In the genomic region with DNA sequence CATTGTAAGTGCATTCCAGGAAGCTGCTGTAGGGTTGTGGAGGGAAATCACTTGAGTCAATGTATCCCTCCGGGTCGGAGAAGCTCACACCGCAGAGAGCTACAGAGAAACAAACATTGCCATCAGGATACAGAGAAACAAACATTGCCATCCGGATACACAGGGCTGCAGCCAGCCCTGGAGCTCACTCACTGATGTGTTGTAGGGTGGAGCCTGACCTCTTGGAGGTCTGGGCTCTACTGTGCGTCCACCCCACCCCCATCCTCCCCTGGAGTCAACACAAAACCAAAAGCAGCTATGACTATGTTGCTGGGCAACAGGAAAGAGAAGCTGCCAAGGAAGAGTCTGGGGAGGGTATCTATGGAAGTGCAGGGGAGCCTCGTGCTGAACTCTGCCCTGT, we compare ENCODE assay signal across 30 mouse cellular contexts. TPM values are rescaled to one million over a fixed set of nuclear protein-coding genes. Genes with fewer than 3 reads are reported as not detected.
DNase-seq lines count a peak whose midpoint lies in the region; ATAC-seq and TF ChIP-seq lines count a peak whose summit lies in the region.
"Had no signal": no experiment of that assay in that cellular context is flagged by ENCODE, and none has a peak within 500 bp of the region (broad histone marks: within the 10 kb centered on the region; RNA-seq: fewer than 3 reads in every experiment).

No protein-coding gene starts in this region.

- ATAC-seq in forebrain, embryonic 11.5 days (replicated peaks; ENCODE audit: low FRiP score) = no peak
- no peak for ATAC-seq in erythroid progenitor cell, adult 5-6 weeks (replicated peaks; ENCODE audit: low FRiP score, poor library complexity, severe bottlenecking)
- no peak for ATAC-seq in kidney, embryonic 14.5 days (ENCODE audit: low FRiP score, low TSS enrichment)
- ATAC-seq: forebrain, embryonic 14.5 days had no signal

- no peak overlapping the region for H3K4me3 ChIP-seq in forebrain, embryonic 10.5 days
- H3K4me3 ChIP-seq in forebrain, embryonic 11.5 days (ENCODE audit: low read depth, low read length) = no peak overlapping the region
- H3K4me3 ChIP-seq in lung, adult 2 months (replicated peaks; ENCODE audit: extremely low read depth, low read depth, low read length) = no peak overlapping the region
- H3K4me3 ChIP-seq in kidney, embryonic 14.5 days (ENCODE audit: low read length) = no peak overlapping the region
- H3K4me3 ChIP-seq: embryonic facial prominence, embryonic 12.5 days; kidney, embryonic 15.5 days; liver, embryonic 13.5 days; midbrain, embryonic 12.5 days had no signal

- no peak overlapping the region for H3K4me2 ChIP-seq in forebrain, embryonic 11.5 days (ENCODE audit: low read depth, low read length, severe bottlenecking)
- no peak overlapping the region for H3K4me2 ChIP-seq in kidney, embryonic 14.5 days (replicated peaks; ENCODE audit: low read depth, low read length)
- H3K4me2 ChIP-seq: embryonic facial prominence, embryonic 12.5 days; heart, embryonic 11.5 days; kidney, embryonic 15.5 days; liver, embryonic 13.5 days; midbrain, embryonic 12.5 days had no signal

- no peak for TF ChIP-seq POLR2A in lung, adult 2 months (IDR thresholded peaks at IDR 0.05; ENCODE audit: borderline replicate concordance, extremely low read depth, low read depth, low read length)

- no peak overlapping the region for H3K9ac ChIP-seq in forebrain, embryonic 11.5 days (ENCODE audit: low read length)
- no peak overlapping the region for H3K9ac ChIP-seq in kidney, embryonic 14.5 days (ENCODE audit: low read depth, low read length)
- H3K9ac ChIP-seq: embryonic facial prominence, embryonic 12.5 days; kidney, embryonic 15.5 days; liver, embryonic 13.5 days; midbrain, embryonic 12.5 days had no signal

- peaks cover 36% of the 10 kb centered on the region for H3K4me1 ChIP-seq in forebrain, embryonic 10.5 days
- H3K4me1 ChIP-seq in forebrain, embryonic 11.5 days (replicated peaks; ENCODE audit: control insufficient read depth, insufficient read depth, low read length) = no peaks in the 10 kb centered on the region
- H3K4me1 ChIP-seq in lung, adult 2 months (ENCODE audit: control insufficient read depth, insufficient read depth, low read length) = peaks cover 9% of the 10 kb centered on the region
- no peaks in the 10 kb centered on the region for H3K4me1 ChIP-seq in kidney, embryonic 14.5 days (ENCODE audit: control insufficient read depth, insufficient read depth, low read length)
- H3K4me1 ChIP-seq: embryonic facial prominence, embryonic 12.5 days had no signal

- no peak for DNase-seq in forebrain, embryonic 10.5 days (ENCODE audit: extremely low spot score, low spot score)
- DNase-seq in forebrain, embryonic 11.5 days (ENCODE audit: low spot score) = no peak
- peak; percentile 29 for DNase-seq in left cerebral cortex, postnatal 4 days
- no peak for DNase-seq in left cerebral cortex, adult 8-10 months (ENCODE audit: low spot score in 2 of 2)
- peak; percentile 17 for DNase-seq in lung, adult 2 months
- peak; percentile 54 for DNase-seq in lung, postnatal 14 days
- DNase-seq: cerebellum, adult 11 months; cerebellum, adult 9-11 months; kidney, postnatal 4 days; liver, embryonic 13.5 days; right cerebral cortex, postnatal 25 days; spleen, adult 18-20 months; thymus, postnatal 36 days had no signal

- intact Hi-C loops in left cerebral cortex, postnatal 4 days (cut with DNase I) = loop anchor here (10.0 kb wide), 1 partner anchor 101 kb away; the partner anchor contains the start of gene Sez6l

- WGBS in forebrain, embryonic 10.5 days = 64% methylated on average over 6 of the region's 6 CpGs
- 70% methylated on average over 6 of the region's 6 CpGs for WGBS in forebrain, embryonic 11.5 days
- 15% methylated on average over 6 of the region's 6 CpGs for WGBS in lung, adult 2 months
- WGBS in kidney, embryonic 14.5 days = 56% methylated on average over 6 of the region's 6 CpGs

- 0 out of 2 replicates have a peak overlapping the region, but pooled peaks have one; percentile 35 for H3K27ac ChIP-seq in forebrain, embryonic 10.5 days
- H3K27ac ChIP-seq in forebrain, embryonic 11.5 days (ENCODE audit: low read depth, low read length) = no peak overlapping the region
- no peak overlapping the region for H3K27ac ChIP-seq in kidney, embryonic 14.5 days (ENCODE audit: low read depth, low read length)
- H3K27ac ChIP-seq: embryonic facial prominence, embryonic 12.5 days; kidney, embryonic 15.5 days; liver, embryonic 13.5 days; midbrain, embryonic 12.5 days had no signal

- H3K9me3 ChIP-seq in forebrain, embryonic 10.5 days = no peaks in the 10 kb centered on the region
- no peaks in the 10 kb centered on the region; the same call in 1 of the 2 replicates for H3K9me3 ChIP-seq in forebrain, embryonic 11.5 days (ENCODE audit: control insufficient read depth, low read length)
- peaks cover 3% of the 10 kb centered on the region; the same call in 1 of the 2 replicates for H3K9me3 ChIP-seq in kidney, embryonic 14.5 days (ENCODE audit: control insufficient read depth, low read length)
- H3K9me3 ChIP-seq: embryonic facial prominence, embryonic 12.5 days; kidney, embryonic 15.5 days; liver, embryonic 13.5 days had no signal

- H3K36me3 ChIP-seq in forebrain, embryonic 10.5 days (replicated peaks) = no peaks in the 10 kb centered on the region
- no peaks in the 10 kb centered on the region for H3K36me3 ChIP-seq in forebrain, embryonic 11.5 days (ENCODE audit: control insufficient read depth, insufficient read depth, low read length)
- no peaks in the 10 kb centered on the region for H3K36me3 ChIP-seq in kidney, embryonic 14.5 days (ENCODE audit: control insufficient read depth, insufficient read depth, low read length)
- H3K36me3 ChIP-seq: embryonic facial prominence, embryonic 12.5 days; kidney, embryonic 15.5 days; liver, embryonic 13.5 days had no signal

- H3K27me3 ChIP-seq in forebrain, embryonic 10.5 days (ENCODE audit: poor library complexity, severe bottlenecking) = peaks cover 31% of the 10 kb centered on the region
- no peaks in the 10 kb centered on the region for H3K27me3 ChIP-seq in forebrain, embryonic 11.5 days (ENCODE audit: control insufficient read depth, insufficient read depth, low read length)
- no peaks in the 10 kb centered on the region for H3K27me3 ChIP-seq in kidney, embryonic 14.5 days (ENCODE audit: control insufficient read depth, insufficient read depth, low read length)
- H3K27me3 ChIP-seq: embryonic facial prominence, embryonic 12.5 days; kidney, embryonic 15.5 days; liver, embryonic 13.5 days had no signal

- TF ChIP-seq CTCF in lung, adult 2 months (IDR thresholded peaks at IDR 0.05; ENCODE audit: insufficient read depth, low read length) = no peak

RNA-seq across cellular contexts. Expression of gene Gm6588, which starts 24.2 kb away (rescaled TPM):
- 0.06 TPM in 1 of 2 replicates, not detected in the other for polyA plus RNA-seq in forebrain, embryonic 10.5 days (2016; fragmentation: Nextera tagmentation; extraction: Ambion mirVana)
- polyA plus RNA-seq in forebrain, embryonic 11.5 days (2014; fragmentation: Nextera tagmentation; extraction: Ambion mirVana) = not detected in 2 replicates
- total RNA-seq in left cerebral cortex, postnatal 4 days (2021) = not detected
- not detected for total RNA-seq in left cerebral cortex, adult 8-10 months (2022)
- polyA plus RNA-seq in lung, adult 2 months (2012; rRNA removed) = not detected in 2 replicates
- total RNA-seq in erythroid progenitor cell, adult 5-6 weeks (2015; ENCODE audit: low replicate concordance) = not detected in 2 replicates
- not detected in 2 replicates for total RNA-seq in erythroid progenitor cell, adult 5-6 weeks (2017; ENCODE audit: low replicate concordance)
- polyA plus RNA-seq in kidney, embryonic 14.5 days (2014; fragmentation: Nextera tagmentation; extraction: Ambion mirVana) = not detected in 2 replicates
- total RNA-seq: adrenal gland, adult 18-20 months; adrenal gland, postnatal 4 days; gastrocnemius, adult 8-10 months; granulocyte monocyte progenitor cell, adult 5-6 weeks; hematopoietic stem cell, adult 5-6 weeks; left cerebral cortex, postnatal 25 days had no signal
- polyA plus RNA-seq: cortical plate, adult 2 months; embryonic facial prominence, embryonic 12.5 days; heart, embryonic 11.5 days; heart, postnatal 0 days; intestine, embryonic 14.5 days; kidney, embryonic 15.5 days; limb, embryonic 14.5 days; liver, embryonic 13.5 days had no signal

Comparison
In these comparisons a context has a peak if more than half of its experiments do, and no peak if none do; other contexts are left out.
1. DNase-seq: peak in left cerebral cortex, postnatal 4 days (single experiment), lung, adult 2 months (single experiment) and lung, postnatal 14 days (single experiment); none in forebrain, embryonic 10.5 days (single experiment), forebrain, embryonic 11.5 days (single experiment) and left cerebral cortex, adult 8-10 months (0 of 2).